In genomic region chr9:59544739-59545138, GRCm38 (mm10) we compare ENCODE assay signal across 19 mouse cellular contexts. TPM values are rescaled to one million over a fixed set of nuclear protein-coding genes. Genes with fewer than 3 reads are reported as not detected.
DNase-seq lines count a peak whose midpoint lies in the region; ATAC-seq and TF ChIP-seq lines count a peak whose summit lies in the region.
"Had no signal": no experiment of that assay in that cellular context is flagged by ENCODE, and none has a peak within 500 bp of the region (broad histone marks: within the 10 kb centered on the region; RNA-seq: fewer than 3 reads in every experiment).

No protein-coding gene starts in this region.

- peaks cover 22% of the 10 kb centered on the region for H3K4me1 ChIP-seq in embryonic fibroblast, embryonic 13.5 days (ENCODE audit: control insufficient read depth, insufficient read depth, low read length)

- TF ChIP-seq POLR2A in embryonic fibroblast, embryonic 13.5 days (IDR thresholded peaks at IDR 0.05; ENCODE audit: low read depth, low read length): no peak

- ATAC-seq in megakaryocyte progenitor cell, adult 5-6 weeks (replicated peaks; ENCODE audit: poor library complexity): peak; percentile 80
- ATAC-seq: forebrain, embryonic 14.5 days had no signal

- peak; percentile 67 for DNase-seq in 416B (ENCODE audit: low read depth)
- DNase-seq in B cell, adult 2 months: peak; percentile 28 to 37
- DNase-seq in kidney, adult 8-10 months: no peak
- DNase-seq in frontal cortex, adult 2 months (ENCODE audit: extremely low spot score in 1 of 2, low spot score in 1 of 2): no peak
- DNase-seq in testis, postnatal 10 days (ENCODE audit: low spot score): no peak
- DNase-seq: cerebellum, adult 2 months; embryo, embryonic 11 days; kidney, adult 18-20 months; kidney, postnatal 4 days; lung, embryonic 14.5 days; right cerebral cortex, postnatal 14 days; thymus, adult 18-20 months had no signal

- H3K4me3 ChIP-seq in embryonic fibroblast, embryonic 13.5 days (ENCODE audit: insufficient read depth, low read length): no peak overlapping the region
- H3K4me3 ChIP-seq: heart, adult 2 months; hindbrain, embryonic 15.5 days had no signal

- H3K27ac ChIP-seq in embryonic fibroblast, embryonic 13.5 days (ENCODE audit: insufficient read depth, low read length): peak overlapping the region; percentile 54; the same call in 1 of the 2 replicates
- H3K27ac ChIP-seq: heart, adult 2 months; hindbrain, embryonic 15.5 days had no signal

- TF ChIP-seq CTCF in embryonic fibroblast, embryonic 13.5 days (IDR thresholded peaks at IDR 0.05; ENCODE audit: borderline replicate concordance, insufficient read depth, low read length): no peak

RNA-seq across cellular contexts. Expression of gene Tmem202, which starts 5.1 kb away (rescaled TPM):
- polyA plus RNA-seq in embryonic fibroblast, embryonic 13.5 days (2011; ENCODE audit: insufficient read length, low read depth, missing spikeins): 2.3 and 2.4 TPM in 2 replicates
- total RNA-seq in megakaryocyte progenitor cell, adult 5-6 weeks (2015): 0.17 TPM in 1 of 2 replicates, not detected in the other
- total RNA-seq in megakaryocyte progenitor cell, adult 5-6 weeks (2017): not detected in 2 replicates
- polyA plus RNA-seq in frontal cortex, adult 2 months (2012; rRNA removed): 2.5 and 3.6 TPM in 2 replicates
- polyA plus RNA-seq: lung, embryonic 14.5 days had no signal

RNA-seq across cellular contexts. Expression of gene Hexa, which starts 5.4 kb away (rescaled TPM):
- 144 TPM in 2 replicates for polyA plus RNA-seq in embryonic fibroblast, embryonic 13.5 days (2011; ENCODE audit: insufficient read length, low read depth, missing spikeins)
- total RNA-seq in megakaryocyte progenitor cell, adult 5-6 weeks (2015): 98.6 and 103 TPM in 2 replicates
- total RNA-seq in megakaryocyte progenitor cell, adult 5-6 weeks (2017): 168 and 210 TPM in 2 replicates
- 59.6 and 59.9 TPM in 2 replicates for polyA plus RNA-seq in frontal cortex, adult 2 months (2012; rRNA removed)

RNA-seq across cellular contexts. Expression of gene Celf6, which starts 33.0 kb away (rescaled TPM):
- not detected in 2 replicates for polyA plus RNA-seq in embryonic fibroblast, embryonic 13.5 days (2011; ENCODE audit: insufficient read length, low read depth, missing spikeins)
- not detected in 2 replicates for total RNA-seq in megakaryocyte progenitor cell, adult 5-6 weeks (2015)
- not detected in 2 replicates for total RNA-seq in megakaryocyte progenitor cell, adult 5-6 weeks (2017)
- polyA plus RNA-seq in frontal cortex, adult 2 months (2012; rRNA removed): 17.5 and 19.3 TPM in 2 replicates
- total RNA-seq: heart, adult 2 months had no signal
- polyA plus RNA-seq: heart, adult 2 months; heart, postnatal 0 days; limb, embryonic 11.5 days had no signal

RNA-seq across cellular contexts. Expression of gene Arih1, which starts 58.3 kb away (rescaled TPM):
- 162 TPM in 2 replicates for polyA plus RNA-seq in embryonic fibroblast, embryonic 13.5 days (2011; ENCODE audit: insufficient read length, low read depth, missing spikeins)
- total RNA-seq in megakaryocyte progenitor cell, adult 5-6 weeks (2015): 91.4 and 102 TPM in 2 replicates
- total RNA-seq in megakaryocyte progenitor cell, adult 5-6 weeks (2017): 87.9 and 105 TPM in 2 replicates
- 50.1 and 53.1 TPM in 2 replicates for polyA plus RNA-seq in frontal cortex, adult 2 months (2012; rRNA removed)

Comparison
In these comparisons a context has a peak if more than half of its experiments do, and no peak if none do; other contexts are left out.
1. DNase-seq: peak in 416B (single experiment) and B cell, adult 2 months (2 of 2); none in kidney, adult 8-10 months (0 of 2), frontal cortex, adult 2 months (0 of 2) and testis, postnatal 10 days (single experiment).
2. RNA of gene Celf6, which starts 33.0 kb away (polyA plus RNA-seq): 17.5 to 19.3 TPM in frontal cortex, adult 2 months; not detected in embryonic fibroblast, embryonic 13.5 days; every median in the first group is over 10 times any median in the second.